Mouse (Mus musculus) liver, embryonic 14.5 days (tissue): ENCODE measurements at regions not wholly inside any gene's neighbourhood (a gene's known extent, or its start where the extent isn't known, plus 50 kb on each side); places are given as distances from the start of the nearest gene placed in this dataset.

ENCODE experiments used
- CTCF ChIP-seq: IDR thresholded peaks from 2 replicates; pipeline ENCODE4 v1.5.1; 2016; ENCODE audit warnings: antibody characterized with exemption, low read depth, control low read depth
- EP300 ChIP-seq: IDR thresholded peaks from 2 replicates; pipeline ENCODE4 v1.6.1; 2016; ENCODE audit warnings: antibody characterized with exemption, low read depth

DNA sequence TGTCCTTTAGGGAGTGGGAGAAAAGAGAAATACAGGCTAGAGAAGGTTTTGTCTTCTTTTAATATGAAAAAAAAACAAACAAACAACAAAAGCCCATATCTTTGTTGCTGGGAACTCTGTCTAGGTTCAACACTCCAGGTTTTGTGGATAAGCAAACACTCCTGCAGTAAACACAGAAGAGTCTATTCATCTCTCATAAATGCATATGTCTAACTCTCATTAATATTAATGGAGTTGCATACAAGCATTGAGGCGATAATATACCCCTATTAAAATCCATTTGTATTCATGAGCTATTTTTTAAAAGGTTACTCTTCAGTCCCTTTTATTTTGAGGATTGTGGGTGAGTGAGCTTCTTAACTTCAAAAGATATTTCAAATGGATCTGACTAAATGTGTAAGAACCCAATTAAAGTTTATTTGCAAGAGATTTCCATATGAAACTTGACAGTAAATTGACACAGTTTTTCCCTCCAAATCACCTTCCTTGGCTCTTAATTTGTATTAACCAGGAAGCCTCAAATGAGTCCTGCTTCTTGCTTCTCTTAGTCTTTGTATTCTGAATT lies 302.6 kb upstream of the Nr5a2 start:
- no peak for TF ChIP-seq CTCF
- TF ChIP-seq EP300, result no peak
